Mouse (Mus musculus): ENCODE measurements around the gene Olfr371. TPM values are rescaled to one million over a fixed set of nuclear protein-coding genes. Genes with fewer than 3 reads are reported as not detected.

The Olfr371 gene
- polyA plus RNA-seq (2014; fragmentation: Nextera tagmentation; extraction: Ambion mirVana) = not detected in 2 replicates

DNA sequence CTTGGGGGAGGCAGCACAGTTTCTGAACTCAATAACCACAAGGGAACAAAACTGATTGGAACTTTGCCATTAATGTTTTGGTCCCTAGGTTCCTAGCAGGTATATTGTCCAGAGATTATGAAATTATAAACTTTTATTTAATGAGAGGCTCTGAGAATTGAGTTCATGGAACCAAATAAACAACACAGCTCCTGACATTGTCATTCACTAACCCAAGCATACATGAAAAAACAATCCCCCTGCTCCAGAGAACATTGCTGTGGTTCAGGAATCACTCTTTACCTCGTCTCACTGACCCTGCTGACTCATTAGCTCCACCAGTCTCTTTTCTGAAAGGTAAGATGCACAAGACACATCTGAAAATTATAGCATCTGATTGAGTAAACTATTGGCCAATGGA lies at the start of gene Olfr371:
Gene Olfr371 (plus strand): TSS at position 301 of the 400 bp plus-strand sequence.
- no peaks in the 10 kb centered on the region for H3K9me3 ChIP-seq (ENCODE audit: control insufficient read depth, low read length)
- H3K36me3 ChIP-seq (ENCODE audit: control insufficient read depth, insufficient read depth, low read length) = no peaks in the 10 kb centered on the region
- no peak within 1 kb of the TSS for H3K4me3 ChIP-seq (ENCODE audit: low read depth, low read length)
- no peak within 1 kb of the TSS for H3K4me2 ChIP-seq (ENCODE audit: low read depth, low read length)
- no peaks in the 10 kb centered on the region for H3K27me3 ChIP-seq (ENCODE audit: control insufficient read depth, insufficient read depth, low read length)
- no peak within 1 kb of the TSS for H3K27ac ChIP-seq (ENCODE audit: low read depth, low read length)
- no peak within 1 kb of the TSS for H3K9ac ChIP-seq (replicated peaks; ENCODE audit: low read depth, low read length)
- H3K4me1 ChIP-seq (ENCODE audit: control insufficient read depth, insufficient read depth, low read length) = no peaks in the 10 kb centered on the region
- no peak for ATAC-seq (ENCODE audit: low read depth)
- 30% methylated on average over 1 of the region's 1 CpGs for WGBS

DNA sequence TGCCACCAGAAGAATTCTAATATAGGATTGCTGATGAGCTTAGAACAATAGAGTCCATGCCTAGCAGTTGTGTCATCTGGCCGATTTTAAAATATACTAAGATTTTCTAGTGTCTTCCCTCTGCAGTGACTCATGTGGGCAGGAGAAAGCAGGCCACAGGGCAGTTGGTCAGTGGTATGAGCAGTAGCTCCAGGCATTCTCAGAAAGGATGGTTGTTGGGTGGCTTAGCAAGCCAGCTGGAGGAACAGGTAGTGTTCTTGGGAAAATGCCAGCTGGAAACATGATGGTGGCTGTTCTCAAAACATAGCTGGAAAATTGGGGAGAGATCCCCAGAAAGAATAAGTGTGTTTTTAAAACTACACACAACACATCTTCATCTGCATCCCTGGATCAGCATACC lies 33.4 kb upstream of the Olfr371 start:
- Histone ChIP-seq H3K4me3 (ENCODE audit: low read depth, low read length) (no peak overlapping the region), H3K9ac (replicated peaks; ENCODE audit: low read depth, low read length) (no peak overlapping the region), H3K9me3 (ENCODE audit: control insufficient read depth, low read length) (no peaks in the 10 kb centered on the region; the same call in 1 of the 2 replicates), H3K36me3 (ENCODE audit: control insufficient read depth, insufficient read depth, low read length) (no peaks in the 10 kb centered on the region), H3K4me1 (ENCODE audit: control insufficient read depth, insufficient read depth, low read length) (no peaks in the 10 kb centered on the region), H3K27me3 (ENCODE audit: control insufficient read depth, insufficient read depth, low read length) (no peaks in the 10 kb centered on the region), H3K4me2 (ENCODE audit: low read depth, low read length) (no peak overlapping the region), H3K27ac (ENCODE audit: low read depth, low read length) (no peak overlapping the region)
- ATAC-seq (ENCODE audit: low read depth) = no peak
- 85% methylated on average over 1 of the region's 1 CpGs for WGBS

- Histone ChIP-seq H3K36me3 (ENCODE audit: control insufficient read depth, insufficient read depth, low read length) (no peaks in the 10 kb centered on the region), H3K27ac (ENCODE audit: low read depth, low read length) (no peak overlapping the region), H3K9me3 (ENCODE audit: control insufficient read depth, low read length) (no peaks in the 10 kb centered on the region), H3K4me1 (ENCODE audit: control insufficient read depth, insufficient read depth, low read length) (no peaks in the 10 kb centered on the region), H3K4me2 (ENCODE audit: low read depth, low read length) (no peak overlapping the region), H3K27me3 (ENCODE audit: control insufficient read depth, insufficient read depth, low read length) (no peaks in the 10 kb centered on the region), H3K4me3 (ENCODE audit: low read depth, low read length) (no peak overlapping the region), H3K9ac (replicated peaks; ENCODE audit: low read depth, low read length) (no peak overlapping the region)
- no peak for ATAC-seq (ENCODE audit: low read depth)
- 79% methylated on average over 4 of the region's 4 CpGs for WGBS
These were observed 5.6 kb upstream of the Olfr371 start for GRCm38 (mm10) chr8:85220220-85220619.

DNA sequence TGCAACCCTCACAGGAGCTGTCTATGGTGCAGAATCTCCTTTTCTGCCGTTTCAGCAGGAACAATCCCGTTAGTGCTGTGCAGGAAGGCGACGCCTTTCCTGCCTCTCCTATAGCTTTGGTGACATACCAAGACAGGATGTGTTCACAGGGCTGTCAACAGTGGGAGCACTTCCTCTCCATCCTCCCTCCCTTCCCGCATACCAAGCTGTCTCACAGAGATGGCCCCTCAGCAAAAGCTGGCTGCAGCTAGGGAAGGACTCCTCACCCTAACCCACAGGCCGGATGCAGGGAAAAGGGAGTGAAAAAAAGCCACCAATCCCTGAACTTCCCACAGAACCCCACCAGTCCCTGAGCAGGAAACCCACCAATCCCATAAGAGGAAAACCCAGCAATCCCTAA lies 4.8 kb upstream of the Olfr371 start:
- Histone ChIP-seq H3K9me3 (ENCODE audit: control insufficient read depth, low read length) (no peaks in the 10 kb centered on the region), H3K27ac (ENCODE audit: low read depth, low read length) (no peak overlapping the region), H3K9ac (replicated peaks; ENCODE audit: low read depth, low read length) (no peak overlapping the region), H3K27me3 (ENCODE audit: control insufficient read depth, insufficient read depth, low read length) (no peaks in the 10 kb centered on the region), H3K36me3 (ENCODE audit: control insufficient read depth, insufficient read depth, low read length) (no peaks in the 10 kb centered on the region), H3K4me2 (ENCODE audit: low read depth, low read length) (no peak overlapping the region), H3K4me3 (ENCODE audit: low read depth, low read length) (no peak overlapping the region), H3K4me1 (ENCODE audit: control insufficient read depth, insufficient read depth, low read length) (no peaks in the 10 kb centered on the region)
- ATAC-seq (ENCODE audit: low read depth) = no peak
- WGBS = 63% methylated on average over 6 of the region's 6 CpGs

GRCm38 (mm10) chr8:85227297-85227696 lies 1.5 kb downstream of the Olfr371 start:
- Histone ChIP-seq H3K27me3 (ENCODE audit: control insufficient read depth, insufficient read depth, low read length) (no peaks in the 10 kb centered on the region), H3K27ac (ENCODE audit: low read depth, low read length) (no peak overlapping the region), H3K4me3 (ENCODE audit: low read depth, low read length) (no peak overlapping the region), H3K36me3 (ENCODE audit: control insufficient read depth, insufficient read depth, low read length) (no peaks in the 10 kb centered on the region), H3K9ac (replicated peaks; ENCODE audit: low read depth, low read length) (no peak overlapping the region), H3K9me3 (ENCODE audit: control insufficient read depth, low read length) (no peaks in the 10 kb centered on the region), H3K4me1 (ENCODE audit: control insufficient read depth, insufficient read depth, low read length) (no peaks in the 10 kb centered on the region), H3K4me2 (ENCODE audit: low read depth, low read length) (no peak overlapping the region)
- ATAC-seq (ENCODE audit: low read depth) = no peak
- WGBS = 86% methylated on average over 1 of the region's 1 CpGs

Other genes starting within 250 kb of the Olfr371 start
- 5.4 and 8.4 TPM in 2 replicates for gene Junb, start 247.3 kb upstream of the Olfr371 start, polyA plus RNA-seq (2014; fragmentation: Nextera tagmentation; extraction: Ambion mirVana)
- gene Hook2, start 235.4 kb upstream of the Olfr371 start, polyA plus RNA-seq (2014; fragmentation: Nextera tagmentation; extraction: Ambion mirVana) = 25.5 and 31.2 TPM in 2 replicates
- 0.12 TPM in 1 of 2 replicates, not detected in the other for gene Best2, start 211.5 kb upstream of the Olfr371 start, polyA plus RNA-seq (2014; fragmentation: Nextera tagmentation; extraction: Ambion mirVana)
- 119 and 128 TPM in 2 replicates for gene Asna1, start 200.7 kb upstream of the Olfr371 start, polyA plus RNA-seq (2014; fragmentation: Nextera tagmentation; extraction: Ambion mirVana)
- 153 and 161 TPM in 2 replicates for gene Trir, start 199.2 kb upstream of the Olfr371 start, polyA plus RNA-seq (2014; fragmentation: Nextera tagmentation; extraction: Ambion mirVana)
- 30.8 and 45.8 TPM in 2 replicates for gene Tnpo2, start 189.1 kb upstream of the Olfr371 start, polyA plus RNA-seq (2014; fragmentation: Nextera tagmentation; extraction: Ambion mirVana)
- 57.0 and 66.3 TPM in 2 replicates for gene Fbxw9, start 165.9 kb upstream of the Olfr371 start, polyA plus RNA-seq (2014; fragmentation: Nextera tagmentation; extraction: Ambion mirVana)
- 1.4 TPM in 1 of 2 replicates, not detected in the other for gene Gm5741, start 158.0 kb upstream of the Olfr371 start, polyA plus RNA-seq (2014; fragmentation: Nextera tagmentation; extraction: Ambion mirVana)
- 115 and 123 TPM in 2 replicates for gene Dhps, start 154.2 kb upstream of the Olfr371 start, polyA plus RNA-seq (2014; fragmentation: Nextera tagmentation; extraction: Ambion mirVana)
- gene Wdr83os, start 145.2 kb upstream of the Olfr371 start, polyA plus RNA-seq (2014; fragmentation: Nextera tagmentation; extraction: Ambion mirVana) = 120 and 134 TPM in 2 replicates
- 47.2 and 47.9 TPM in 2 replicates for gene Wdr83, start 144.7 kb upstream of the Olfr371 start, polyA plus RNA-seq (2014; fragmentation: Nextera tagmentation; extraction: Ambion mirVana)
- 15.4 and 20.9 TPM in 2 replicates for gene Man2b1, start 142.7 kb upstream of the Olfr371 start, polyA plus RNA-seq (2014; fragmentation: Nextera tagmentation; extraction: Ambion mirVana)
- 2.9 and 3.5 TPM in 2 replicates for gene Zfp791, start 102.9 kb upstream of the Olfr371 start, polyA plus RNA-seq (2014; fragmentation: Nextera tagmentation; extraction: Ambion mirVana)
- not detected in 2 replicates for gene Cks1brt, start 74.1 kb upstream of the Olfr371 start, polyA plus RNA-seq (2014; fragmentation: Nextera tagmentation; extraction: Ambion mirVana)
- 76.4 and 78.8 TPM in 2 replicates for gene Orc6, start 73.6 kb downstream of the Olfr371 start, polyA plus RNA-seq (2014; fragmentation: Nextera tagmentation; extraction: Ambion mirVana)
- gene Vps35, start 73.8 kb downstream of the Olfr371 start, polyA plus RNA-seq (2014; fragmentation: Nextera tagmentation; extraction: Ambion mirVana) = 183 and 196 TPM in 2 replicates
- 0.27 and 0.37 TPM in 2 replicates for gene Mylk3, start 160.4 kb downstream of the Olfr371 start, polyA plus RNA-seq (2014; fragmentation: Nextera tagmentation; extraction: Ambion mirVana)
- 35.9 and 42.7 TPM in 2 replicates for gene 4921524J17Rik, start 206.8 kb downstream of the Olfr371 start, polyA plus RNA-seq (2014; fragmentation: Nextera tagmentation; extraction: Ambion mirVana)

Data from neural tube, embryonic 14.5 days (tissue).